ENCODE assay signal across 27 mouse cellular contexts in the genomic region with DNA sequence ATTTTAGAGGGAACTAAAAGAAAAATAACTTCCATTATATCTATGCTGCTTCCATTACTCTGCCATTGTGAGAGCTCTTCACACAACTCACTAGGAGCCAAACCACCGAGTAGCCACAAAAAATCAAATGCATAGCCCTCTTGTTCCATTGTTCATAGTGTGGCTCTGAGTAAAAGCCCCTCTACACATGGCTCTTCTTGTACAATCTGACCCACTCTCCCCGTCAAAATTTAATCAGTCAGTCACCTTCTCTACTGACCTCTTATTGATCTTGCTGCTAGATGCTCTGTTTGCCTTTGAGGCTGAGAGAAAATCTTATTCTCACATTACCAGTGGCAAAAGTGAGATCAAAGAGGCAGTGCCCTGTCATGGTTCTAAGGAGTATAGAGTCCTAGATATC. TPM values are rescaled to one million over a fixed set of nuclear protein-coding genes. Genes with fewer than 3 reads are reported as not detected.
DNase-seq lines count a peak whose midpoint lies in the region; ATAC-seq lines count a peak whose summit lies in the region.
"Had no signal": no experiment of that assay in that cellular context is flagged by ENCODE, and none has a peak within 500 bp of the region (broad histone marks: within the 10 kb centered on the region; RNA-seq: fewer than 3 reads in every experiment).

No protein-coding gene starts in this region.

- no peaks in the 10 kb centered on the region for H3K9me3 ChIP-seq in forebrain, embryonic 14.5 days (replicated peaks; ENCODE audit: control insufficient read depth, low read length)
- no peaks in the 10 kb centered on the region for H3K9me3 ChIP-seq in forebrain, embryonic 15.5 days
- H3K9me3 ChIP-seq in hindbrain, embryonic 14.5 days (ENCODE audit: control insufficient read depth, low read length), result no peaks in the 10 kb centered on the region
- no peaks in the 10 kb centered on the region for H3K9me3 ChIP-seq in hindbrain, embryonic 13.5 days
- H3K9me3 ChIP-seq in midbrain, embryonic 12.5 days, result no peaks in the 10 kb centered on the region
- H3K9me3 ChIP-seq in midbrain, embryonic 13.5 days, result no peaks in the 10 kb centered on the region
- H3K9me3 ChIP-seq: embryonic facial prominence, embryonic 13.5 days; embryonic facial prominence, embryonic 15.5 days; forebrain, embryonic 13.5 days had no signal

- H3K4me3 ChIP-seq in forebrain, embryonic 14.5 days (ENCODE audit: low read depth, low read length), result no peak overlapping the region
- H3K4me3 ChIP-seq in forebrain, embryonic 15.5 days, result no peak overlapping the region
- H3K4me3 ChIP-seq in hindbrain, embryonic 14.5 days (replicated peaks; ENCODE audit: low read length), result no peak overlapping the region
- H3K4me3 ChIP-seq in hindbrain, embryonic 13.5 days, result no peak overlapping the region
- no peak overlapping the region for H3K4me3 ChIP-seq in midbrain, embryonic 12.5 days
- no peak overlapping the region for H3K4me3 ChIP-seq in midbrain, embryonic 13.5 days (replicated peaks)
- H3K4me3 ChIP-seq: embryonic facial prominence, embryonic 13.5 days; embryonic facial prominence, embryonic 15.5 days; erythroblast, embryonic 14.5 days; forebrain, embryonic 13.5 days had no signal

- peak; percentile 29; the same call in 1 of the 2 replicates for ATAC-seq in forebrain, embryonic 14.5 days
- no peak for ATAC-seq in forebrain, embryonic 15.5 days (replicated peaks)
- ATAC-seq in hindbrain, embryonic 14.5 days (ENCODE audit: low FRiP score), result no peak
- no peak for ATAC-seq in hindbrain, embryonic 13.5 days (ENCODE audit: low FRiP score)
- ATAC-seq in midbrain, embryonic 12.5 days (ENCODE audit: low FRiP score, low read depth), result peak; percentile 27; the same call in 1 of the 2 replicates
- no peak for ATAC-seq in midbrain, embryonic 13.5 days
- ATAC-seq: activated CD4-positive, CD25-positive, alpha-beta regulatory T cell, adult 4 months; CD4-positive, CD25-positive, alpha-beta regulatory T cell, adult 4 months; forebrain, embryonic 13.5 days; Patski had no signal

- no peak overlapping the region for H3K27ac ChIP-seq in forebrain, embryonic 14.5 days (ENCODE audit: low read depth, low read length)
- H3K27ac ChIP-seq in forebrain, embryonic 15.5 days (replicated peaks), result no peak overlapping the region
- H3K27ac ChIP-seq in hindbrain, embryonic 14.5 days, result 0 out of 2 replicates have a peak overlapping the region, but pooled peaks have one; percentile 14
- H3K27ac ChIP-seq in hindbrain, embryonic 13.5 days, result no peak overlapping the region
- H3K27ac ChIP-seq in midbrain, embryonic 12.5 days (replicated peaks), result no peak overlapping the region
- H3K27ac ChIP-seq in midbrain, embryonic 13.5 days, result no peak overlapping the region; the same call in 1 of the 2 replicates
- H3K27ac ChIP-seq: embryonic facial prominence, embryonic 13.5 days; embryonic facial prominence, embryonic 15.5 days; forebrain, embryonic 13.5 days had no signal

- H3K9ac ChIP-seq in forebrain, embryonic 14.5 days (ENCODE audit: low read length), result no peak overlapping the region
- H3K9ac ChIP-seq in forebrain, embryonic 15.5 days (replicated peaks), result no peak overlapping the region
- no peak overlapping the region for H3K9ac ChIP-seq in hindbrain, embryonic 14.5 days
- H3K9ac ChIP-seq in hindbrain, embryonic 13.5 days, result no peak overlapping the region
- no peak overlapping the region for H3K9ac ChIP-seq in midbrain, embryonic 12.5 days (replicated peaks)
- no peak overlapping the region for H3K9ac ChIP-seq in midbrain, embryonic 13.5 days (replicated peaks)
- H3K9ac ChIP-seq: embryonic facial prominence, embryonic 13.5 days; embryonic facial prominence, embryonic 15.5 days; forebrain, embryonic 13.5 days had no signal

- no peaks in the 10 kb centered on the region for H3K36me3 ChIP-seq in forebrain, embryonic 14.5 days (ENCODE audit: control insufficient read depth, insufficient read depth, low read length)
- H3K36me3 ChIP-seq in forebrain, embryonic 15.5 days, result no peaks in the 10 kb centered on the region
- no peaks in the 10 kb centered on the region for H3K36me3 ChIP-seq in hindbrain, embryonic 14.5 days (replicated peaks; ENCODE audit: control insufficient read depth, insufficient read depth)
- H3K36me3 ChIP-seq in hindbrain, embryonic 13.5 days, result no peaks in the 10 kb centered on the region
- H3K36me3 ChIP-seq in midbrain, embryonic 12.5 days, result no peaks in the 10 kb centered on the region
- no peaks in the 10 kb centered on the region for H3K36me3 ChIP-seq in midbrain, embryonic 13.5 days
- H3K36me3 ChIP-seq: embryonic facial prominence, embryonic 13.5 days; embryonic facial prominence, embryonic 15.5 days; G1E had no signal

- DNase-seq in embryo, embryonic 10.5 days (ENCODE audit: low spot score), result peak; percentile 29
- no peak for DNase-seq in embryo, embryonic 9.5 days (ENCODE audit: extremely low spot score)
- no peak for DNase-seq in forebrain, embryonic 14.5 days (ENCODE audit: low spot score)
- DNase-seq in hindbrain, embryonic 14.5 days (ENCODE audit: low spot score), result no peak
- DNase-seq: adrenal gland, adult 8-10 months; adrenal gland, postnatal 14 days; adrenal gland, postnatal 36 days; B cell, adult 2 months; cerebellum, adult 11 months; cerebellum, adult 18-20 months; cerebellum, adult 8-10 months; cerebellum, adult 9-11 months; cerebellum, postnatal 14 days; cerebellum, postnatal 36 days had no signal

- H3K4me1 ChIP-seq in forebrain, embryonic 14.5 days (ENCODE audit: control insufficient read depth, insufficient read depth, low read length), result peaks cover 3% of the 10 kb centered on the region; the same call in 1 of the 2 replicates
- 0 out of 2 replicates have a peak, but pooled peaks cover 5% of the 10 kb centered on the region for H3K4me1 ChIP-seq in forebrain, embryonic 15.5 days
- peaks cover 6% of the 10 kb centered on the region for H3K4me1 ChIP-seq in hindbrain, embryonic 14.5 days (replicated peaks; ENCODE audit: control insufficient read depth, insufficient read depth, low read length)
- H3K4me1 ChIP-seq in hindbrain, embryonic 13.5 days (replicated peaks), result no peaks in the 10 kb centered on the region
- peaks cover 3% of the 10 kb centered on the region; the same call in 1 of the 2 replicates for H3K4me1 ChIP-seq in midbrain, embryonic 12.5 days
- H3K4me1 ChIP-seq in midbrain, embryonic 13.5 days (replicated peaks), result no peaks in the 10 kb centered on the region; the same call in 1 of the 2 replicates
- H3K4me1 ChIP-seq: embryonic facial prominence, embryonic 13.5 days; embryonic facial prominence, embryonic 15.5 days had no signal

- 26% methylated on average over 2 of the region's 2 CpGs for WGBS in forebrain, embryonic 14.5 days
- WGBS in forebrain, embryonic 15.5 days, result 17% methylated on average over 2 of the region's 2 CpGs
- 25% methylated on average over 2 of the region's 2 CpGs for WGBS in hindbrain, embryonic 14.5 days
- 5% methylated on average over 2 of the region's 2 CpGs for WGBS in hindbrain, embryonic 13.5 days
- 16% methylated on average over 2 of the region's 2 CpGs for WGBS in midbrain, embryonic 12.5 days
- 20% methylated on average over 2 of the region's 2 CpGs for WGBS in midbrain, embryonic 13.5 days

- H3K27me3 ChIP-seq in forebrain, embryonic 14.5 days (replicated peaks; ENCODE audit: control insufficient read depth, insufficient read depth, low read length), result no peaks in the 10 kb centered on the region
- H3K27me3 ChIP-seq in forebrain, embryonic 15.5 days, result no peaks in the 10 kb centered on the region
- H3K27me3 ChIP-seq in hindbrain, embryonic 14.5 days (ENCODE audit: control insufficient read depth, insufficient read depth, low read length), result no peaks in the 10 kb centered on the region
- no peaks in the 10 kb centered on the region for H3K27me3 ChIP-seq in hindbrain, embryonic 13.5 days
- H3K27me3 ChIP-seq in midbrain, embryonic 12.5 days, result no peaks in the 10 kb centered on the region
- no peaks in the 10 kb centered on the region for H3K27me3 ChIP-seq in midbrain, embryonic 13.5 days
- H3K27me3 ChIP-seq: CH12.LX; embryonic facial prominence, embryonic 13.5 days; embryonic facial prominence, embryonic 15.5 days; forebrain, embryonic 13.5 days; Patski had no signal

- H3K4me2 ChIP-seq in forebrain, embryonic 14.5 days (ENCODE audit: low read length), result no peak overlapping the region
- no peak overlapping the region for H3K4me2 ChIP-seq in forebrain, embryonic 15.5 days (replicated peaks)
- H3K4me2 ChIP-seq in hindbrain, embryonic 14.5 days (replicated peaks), result no peak overlapping the region
- H3K4me2 ChIP-seq in hindbrain, embryonic 13.5 days, result no peak overlapping the region
- H3K4me2 ChIP-seq in midbrain, embryonic 12.5 days (replicated peaks), result no peak overlapping the region
- no peak overlapping the region for H3K4me2 ChIP-seq in midbrain, embryonic 13.5 days (replicated peaks)
- H3K4me2 ChIP-seq: embryonic facial prominence, embryonic 13.5 days; embryonic facial prominence, embryonic 15.5 days; forebrain, embryonic 13.5 days had no signal

RNA-seq across cellular contexts. Expression of a gene that starts 31.2 kb away (rescaled TPM):
- polyA plus RNA-seq in forebrain, embryonic 14.5 days (2014; fragmentation: Nextera tagmentation; extraction: Ambion mirVana), result 23.8 and 26.1 TPM in 2 replicates
- 22.7 and 22.8 TPM in 2 replicates for polyA plus RNA-seq in forebrain, embryonic 15.5 days (2015; fragmentation: Nextera tagmentation; extraction: Ambion mirVana)
- 35.6 and 38.2 TPM in 2 replicates for polyA plus RNA-seq in hindbrain, embryonic 14.5 days (2014; fragmentation: Nextera tagmentation; extraction: Ambion mirVana)
- polyA plus RNA-seq in hindbrain, embryonic 13.5 days (2015; fragmentation: Nextera tagmentation; extraction: Ambion mirVana), result 28.0 and 28.8 TPM in 2 replicates
- 72.4 and 82.8 TPM in 2 replicates for polyA plus RNA-seq in midbrain, embryonic 12.5 days (2016; fragmentation: Nextera tagmentation; extraction: Ambion mirVana)
- polyA plus RNA-seq in midbrain, embryonic 13.5 days (2015; fragmentation: Nextera tagmentation; extraction: Ambion mirVana), result 37.0 and 39.8 TPM in 2 replicates
- polyA plus RNA-seq: activated CD4-positive, CD25-positive, alpha-beta regulatory T cell, adult 4 months; CD4-positive, CD25-positive, alpha-beta regulatory T cell, adult 4 months; erythroblast, embryonic 14.5 days; G1E had no signal

Comparison
In these comparisons a context has a peak if more than half of its experiments do, and no peak if none do; other contexts are left out.
1. ATAC-seq: peak in forebrain, embryonic 14.5 days (single experiment) and midbrain, embryonic 12.5 days (single experiment); none in forebrain, embryonic 15.5 days (single experiment), hindbrain, embryonic 14.5 days (single experiment), hindbrain, embryonic 13.5 days (single experiment) and midbrain, embryonic 13.5 days (single experiment).